Mouse (Mus musculus): ENCODE measurements around the gene Cux1. TPM values are rescaled to one million over a fixed set of nuclear protein-coding genes. Genes with fewer than 3 reads are reported as not detected.

Cux1 gene
- polyA plus RNA-seq, 2 experiments: 39.0 to 64.3 TPM

DNA sequence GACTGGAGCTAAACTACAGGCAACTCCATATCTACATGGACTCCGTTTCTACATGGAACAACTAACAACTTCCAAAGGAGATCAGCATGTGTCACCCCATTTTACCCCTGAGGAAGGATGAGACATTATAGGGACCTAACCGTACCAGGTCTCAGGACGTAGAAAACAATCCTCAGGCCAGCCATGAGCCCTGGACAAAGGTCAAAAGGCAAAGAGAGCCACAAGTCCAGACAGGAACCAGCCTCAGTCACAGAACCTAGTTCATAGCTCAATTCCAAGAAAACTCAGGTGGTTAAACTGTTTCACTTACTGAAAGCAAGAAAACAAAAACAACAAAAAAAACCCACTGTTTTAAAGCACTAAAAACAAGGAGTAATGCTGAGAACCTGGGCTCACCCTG lies 50.7 kb downstream of the Cux1 start:
- Histone ChIP-seq H3K4me3 (replicated peaks; ENCODE audit: low read length) (no peak overlapping the region), H3K27me3 (ENCODE audit: control insufficient read depth, insufficient read depth, low read length) (no peaks in the 10 kb centered on the region), H3K27ac (replicated peaks; ENCODE audit: low read depth, low read length) (no peak overlapping the region), H3K36me3 (ENCODE audit: control insufficient read depth, insufficient read depth, low read length) (no peaks in the 10 kb centered on the region), H3K4me2 (replicated peaks; ENCODE audit: low read depth, low read length, severe bottlenecking) (no peak overlapping the region), H3K9me3 (ENCODE audit: control insufficient read depth, low read length) (no peaks in the 10 kb centered on the region), H3K9ac (ENCODE audit: low read depth, low read length, severe bottlenecking) (no peak overlapping the region), H3K4me1 (ENCODE audit: control insufficient read depth, insufficient read depth, low read length) (0 out of 2 replicates have a peak, but pooled peaks cover 5% of the 10 kb centered on the region)
- ATAC-seq (ENCODE audit: low FRiP score, low read depth) (no peak), DNase-seq (ENCODE audit: low spot score) (no peak)
- no peak for TF ChIP-seq POLR2A (IDR thresholded peaks at IDR 0.05; ENCODE audit: borderline replicate concordance, extremely low read depth, insufficient read depth, insufficient read length)
- 80% methylated on average over 3 of the region's 3 CpGs for WGBS

DNA sequence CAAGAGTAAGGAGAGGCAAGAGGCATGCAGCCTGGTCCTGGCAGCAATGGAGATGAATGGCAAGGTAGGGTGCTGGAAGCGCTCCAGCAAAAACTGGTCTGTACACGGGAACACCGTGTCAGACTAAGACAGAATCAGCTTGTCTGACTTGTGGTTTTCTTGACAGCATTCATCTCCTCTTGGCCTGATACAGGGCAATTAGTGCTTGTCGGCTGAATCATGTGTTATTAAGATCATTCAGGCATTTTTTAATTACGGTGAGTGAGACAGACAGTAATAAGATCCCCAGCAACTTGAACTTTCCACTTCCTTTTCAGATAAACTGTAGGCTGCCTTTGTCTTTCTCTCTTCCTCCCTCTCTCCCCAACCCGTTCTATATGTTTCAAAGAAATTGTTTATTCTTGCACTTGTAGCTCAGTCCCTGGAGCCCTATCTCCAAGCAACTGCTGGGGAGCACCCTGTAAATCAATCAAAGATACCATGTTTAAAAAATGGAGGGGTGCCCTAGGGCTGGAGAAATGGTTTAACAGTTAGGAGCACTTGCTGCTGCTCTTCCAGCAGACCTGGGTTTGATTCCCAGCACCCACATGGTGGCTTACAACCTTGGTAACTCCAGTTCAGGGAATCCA lies 53.1 kb downstream of the Cux1 start:
- 0 out of 2 replicates have a peak, but pooled peaks cover 5% of the 10 kb centered on the region for H3K4me1 ChIP-seq (ENCODE audit: control insufficient read depth, insufficient read depth, low read length)
- H3K4me3 ChIP-seq (replicated peaks; ENCODE audit: low read length): no peak overlapping the region
- H3K9me3 ChIP-seq (ENCODE audit: control insufficient read depth, low read length): no peaks in the 10 kb centered on the region
- no peak overlapping the region for H3K27ac ChIP-seq (replicated peaks; ENCODE audit: low read depth, low read length)
- H3K9ac ChIP-seq (ENCODE audit: low read depth, low read length, severe bottlenecking): no peak overlapping the region
- ATAC-seq (ENCODE audit: low FRiP score, low read depth) (no peak), DNase-seq (ENCODE audit: low spot score) (no peak)
- no peak for TF ChIP-seq POLR2A (IDR thresholded peaks at IDR 0.05; ENCODE audit: borderline replicate concordance, extremely low read depth, insufficient read depth, insufficient read length)
- H3K4me2 ChIP-seq (replicated peaks; ENCODE audit: low read depth, low read length, severe bottlenecking): no peak overlapping the region
- 63% methylated on average over 6 of the region's 6 CpGs for WGBS
- H3K27me3 ChIP-seq (ENCODE audit: control insufficient read depth, insufficient read depth, low read length): no peaks in the 10 kb centered on the region; the same call in 1 of the 2 replicates
- no peaks in the 10 kb centered on the region for H3K36me3 ChIP-seq (ENCODE audit: control insufficient read depth, insufficient read depth, low read length)

DNA sequence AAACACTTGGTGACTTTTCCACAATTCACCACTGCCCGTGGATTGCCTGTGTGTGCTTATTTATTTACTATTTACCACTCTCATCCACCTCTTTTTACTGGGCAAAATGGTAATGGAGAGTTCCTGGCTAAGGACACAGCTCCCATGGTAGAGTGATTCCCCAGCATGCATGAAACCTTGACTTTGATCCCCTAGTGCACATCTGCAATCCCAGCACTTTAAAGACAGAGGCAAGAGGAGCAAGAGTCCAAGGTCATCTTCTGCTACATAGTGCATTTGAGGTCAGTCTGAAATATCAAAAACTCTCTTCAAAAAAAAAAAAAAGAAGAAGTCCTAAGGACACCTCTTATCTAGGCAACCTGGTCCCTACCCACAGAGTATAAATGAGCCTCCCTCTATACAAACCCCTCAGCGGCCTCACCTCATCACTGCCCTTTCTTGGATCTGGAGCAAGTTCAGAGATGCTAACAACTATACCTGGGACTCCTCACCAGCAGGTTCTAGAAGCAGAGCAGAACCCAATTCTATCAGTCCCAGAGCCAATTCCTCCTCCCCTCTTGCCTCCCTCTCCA lies 55.1 kb downstream of the Cux1 start:
- WGBS: 89% methylated on average over 2 of the region's 2 CpGs
- DNase-seq (ENCODE audit: low spot score) (no peak), ATAC-seq (ENCODE audit: low FRiP score, low read depth) (no peak)
- H3K4me3 ChIP-seq (replicated peaks; ENCODE audit: low read length): no peak overlapping the region
- no peaks in the 10 kb centered on the region for H3K36me3 ChIP-seq (ENCODE audit: control insufficient read depth, insufficient read depth, low read length)
- H3K27me3 ChIP-seq (ENCODE audit: control insufficient read depth, insufficient read depth, low read length): no peaks in the 10 kb centered on the region; the same call in 1 of the 2 replicates
- H3K9me3 ChIP-seq (ENCODE audit: control insufficient read depth, low read length): no peaks in the 10 kb centered on the region
- no peak overlapping the region for H3K27ac ChIP-seq (replicated peaks; ENCODE audit: low read depth, low read length)
- TF ChIP-seq POLR2A (IDR thresholded peaks at IDR 0.05; ENCODE audit: borderline replicate concordance, extremely low read depth, insufficient read depth, insufficient read length): no peak
- 0 out of 2 replicates have a peak, but pooled peaks cover 5% of the 10 kb centered on the region for H3K4me1 ChIP-seq (ENCODE audit: control insufficient read depth, insufficient read depth, low read length)
- no peak overlapping the region for H3K9ac ChIP-seq (ENCODE audit: low read depth, low read length, severe bottlenecking)
- no peak overlapping the region for H3K4me2 ChIP-seq (replicated peaks; ENCODE audit: low read depth, low read length, severe bottlenecking)

DNA sequence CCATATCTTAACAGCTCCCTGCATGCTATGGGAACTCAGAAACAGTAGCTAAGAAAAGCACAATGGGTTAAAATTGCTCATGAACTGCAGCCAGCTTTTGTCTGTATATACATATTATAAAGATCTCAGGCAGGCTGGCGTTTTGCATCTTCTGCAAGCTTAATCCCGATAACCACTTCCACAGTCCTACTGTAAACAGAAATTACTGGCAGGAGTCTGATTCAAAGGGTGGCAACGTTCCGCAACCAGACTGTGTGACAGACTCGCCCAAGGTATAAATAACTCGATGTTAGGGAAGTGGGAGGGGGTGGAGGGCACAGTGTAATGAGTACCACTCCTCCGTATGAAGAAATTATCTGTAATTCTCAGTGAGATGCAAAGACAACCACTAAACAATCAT lies 55.9 kb downstream of the Cux1 start:
- Histone ChIP-seq H3K36me3 (ENCODE audit: control insufficient read depth, insufficient read depth, low read length) (no peaks in the 10 kb centered on the region), H3K4me1 (ENCODE audit: control insufficient read depth, insufficient read depth, low read length) (0 out of 2 replicates have a peak, but pooled peaks cover 5% of the 10 kb centered on the region), H3K27ac (replicated peaks; ENCODE audit: low read depth, low read length) (no peak overlapping the region), H3K4me2 (replicated peaks; ENCODE audit: low read depth, low read length, severe bottlenecking) (no peak overlapping the region), H3K27me3 (ENCODE audit: control insufficient read depth, insufficient read depth, low read length) (no peaks in the 10 kb centered on the region; the same call in 1 of the 2 replicates), H3K4me3 (replicated peaks; ENCODE audit: low read length) (no peak overlapping the region), H3K9ac (ENCODE audit: low read depth, low read length, severe bottlenecking) (no peak overlapping the region), H3K9me3 (ENCODE audit: control insufficient read depth, low read length) (no peaks in the 10 kb centered on the region)
- 60% methylated on average over 7 of the region's 7 CpGs for WGBS
- DNase-seq (ENCODE audit: low spot score): no peak
- TF ChIP-seq POLR2A (IDR thresholded peaks at IDR 0.05; ENCODE audit: borderline replicate concordance, extremely low read depth, insufficient read depth, insufficient read length): no peak
- no peak for ATAC-seq (ENCODE audit: low FRiP score, low read depth)

DNA sequence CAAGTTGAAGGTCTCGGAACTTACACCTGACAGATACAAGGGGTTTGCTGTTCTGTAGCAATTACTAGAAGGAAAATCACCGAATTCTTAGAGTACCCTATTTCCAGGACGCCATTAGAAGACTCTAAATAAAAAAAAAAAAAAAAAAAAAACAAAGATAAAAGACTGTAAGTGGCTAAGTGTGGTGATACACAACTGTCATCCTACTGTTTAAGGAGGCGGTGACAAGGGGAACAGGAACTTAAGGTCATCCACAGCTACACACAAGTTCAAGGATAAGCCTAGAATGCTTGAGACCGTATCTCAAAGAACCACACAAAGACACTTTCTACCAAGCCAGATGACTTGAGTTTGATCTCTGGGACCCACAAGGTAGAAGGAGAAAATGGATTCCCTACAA lies 56.7 kb downstream of the Cux1 start:
- ATAC-seq (ENCODE audit: low FRiP score, low read depth) (no peak), DNase-seq (ENCODE audit: low spot score) (no peak)
- H3K9me3 ChIP-seq (ENCODE audit: control insufficient read depth, low read length): no peaks in the 10 kb centered on the region
- no peaks in the 10 kb centered on the region; the same call in 1 of the 2 replicates for H3K27me3 ChIP-seq (ENCODE audit: control insufficient read depth, insufficient read depth, low read length)
- H3K9ac ChIP-seq (ENCODE audit: low read depth, low read length, severe bottlenecking): no peak overlapping the region
- H3K4me2 ChIP-seq (replicated peaks; ENCODE audit: low read depth, low read length, severe bottlenecking): no peak overlapping the region
- H3K4me1 ChIP-seq (ENCODE audit: control insufficient read depth, insufficient read depth, low read length): 0 out of 2 replicates have a peak, but pooled peaks cover 5% of the 10 kb centered on the region
- no peak overlapping the region for H3K4me3 ChIP-seq (replicated peaks; ENCODE audit: low read length)
- 95% methylated on average over 5 of the region's 5 CpGs for WGBS
- no peak for TF ChIP-seq POLR2A (IDR thresholded peaks at IDR 0.05; ENCODE audit: borderline replicate concordance, extremely low read depth, insufficient read depth, insufficient read length)
- H3K36me3 ChIP-seq (ENCODE audit: control insufficient read depth, insufficient read depth, low read length): no peaks in the 10 kb centered on the region
- H3K27ac ChIP-seq (replicated peaks; ENCODE audit: low read depth, low read length): no peak overlapping the region
